Mouse (Mus musculus): ENCODE results near the gene Ptp4a2.

DNA sequence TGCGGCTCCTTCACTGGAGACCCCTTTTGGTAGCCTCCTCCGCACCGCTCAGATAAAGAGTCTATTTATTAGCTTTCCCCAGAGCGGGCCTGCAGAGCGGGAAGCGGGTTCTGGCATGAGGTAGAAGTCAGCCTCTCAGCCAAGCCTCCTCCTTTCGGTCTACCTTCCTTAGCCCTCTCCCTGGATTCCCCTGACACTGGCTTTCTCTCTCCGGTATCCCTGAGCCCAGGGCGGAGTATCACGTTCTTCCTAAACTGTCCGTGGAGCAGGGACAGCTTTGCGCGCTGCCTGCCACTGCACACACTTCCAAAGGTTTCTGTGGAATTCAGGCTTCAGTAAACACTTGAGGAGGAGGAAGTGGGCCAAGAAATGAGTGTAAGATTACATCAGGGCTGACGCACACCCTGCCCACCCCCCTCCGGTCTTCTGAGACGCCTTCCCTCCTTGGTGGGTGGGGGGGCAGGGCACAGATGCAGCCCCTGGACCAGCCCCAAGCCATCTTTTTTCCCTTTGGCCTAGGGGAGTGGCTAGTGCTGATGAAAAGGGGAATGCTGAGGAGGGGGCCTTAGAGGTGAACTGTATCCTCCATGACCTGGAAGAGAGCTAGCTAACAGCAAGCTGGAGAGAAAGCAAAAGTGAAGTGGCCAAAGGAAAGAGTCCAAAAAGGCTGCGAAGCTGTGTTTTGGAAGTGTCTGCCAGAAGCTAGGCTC lies 15.7 kb upstream of the Ptp4a2 start:
- TF ChIP-seq E2F4 (IDR thresholded peaks at IDR 0.05; ENCODE audit: insufficient read depth) (no peak), POLR2A (IDR thresholded peaks at IDR 0.05; ENCODE audit: insufficient read length, low read depth) (peak; percentile 25), MAX (IDR thresholded peaks at IDR 0.05; ENCODE audit: low read depth) (no peak)
